ENCODE assay signal across 36 mouse cellular contexts in the genomic region with DNA sequence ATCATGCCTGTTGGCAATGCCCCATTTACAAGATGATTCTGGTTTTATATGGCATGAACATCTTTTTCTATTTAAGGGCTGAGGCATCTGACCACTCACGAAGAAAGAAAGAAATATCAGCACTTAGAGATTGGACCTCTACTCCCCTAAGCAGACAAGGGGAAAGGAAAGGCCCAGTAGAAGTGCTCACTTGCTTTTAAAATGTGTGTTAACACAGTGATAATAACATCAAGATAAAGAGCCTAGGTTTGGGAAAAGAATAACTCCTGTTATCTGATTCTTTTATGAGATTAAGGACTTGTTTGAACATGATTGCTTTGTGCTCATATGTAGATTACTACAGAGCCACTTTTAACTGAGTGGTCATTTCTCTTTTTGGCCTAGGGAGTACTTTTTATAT. TPM values are rescaled to one million over a fixed set of nuclear protein-coding genes. Genes with fewer than 3 reads are reported as not detected.
"Had no signal": no experiment of that assay in that cellular context is flagged by ENCODE, and none has a peak within 500 bp of the region (broad histone marks: within the 10 kb centered on the region; RNA-seq: fewer than 3 reads in every experiment).

No protein-coding gene starts in this region.

- H3K27ac ChIP-seq: heart, embryonic 10.5 days; heart, embryonic 13.5 days; heart, embryonic 15.5 days; hindbrain, embryonic 10.5 days; hindbrain, embryonic 12.5 days; hindbrain, embryonic 13.5 days; hindbrain, embryonic 14.5 days; hindbrain, embryonic 15.5 days; hindbrain, postnatal 0 days; intestine, embryonic 15.5 days; kidney, embryonic 15.5 days; kidney, postnatal 0 days; layer of hippocampus, adult 2 months had no signal

- H3K27me3 ChIP-seq: heart, embryonic 12.5 days; heart, embryonic 13.5 days; heart, embryonic 15.5 days; hindbrain, embryonic 12.5 days; hindbrain, embryonic 13.5 days; hindbrain, embryonic 15.5 days; intestine, embryonic 15.5 days; kidney, embryonic 15.5 days had no signal

- DNase-seq: heart, postnatal 10 days; heart, postnatal 14 days; heart, postnatal 36 days; heart, postnatal 4 days; kidney, adult 11 months; kidney, adult 18-20 months; kidney, adult 2 months; kidney, adult 8-10 months; kidney, adult 9 months; kidney, postnatal 10 days; kidney, postnatal 14 days; kidney, postnatal 25 days; kidney, postnatal 36 days; kidney, postnatal 4 days; layer of hippocampus, adult 9-11 months; layer of hippocampus, postnatal 36 days had no signal

- H3K9ac ChIP-seq: heart, embryonic 12.5 days; heart, embryonic 13.5 days; heart, embryonic 15.5 days; hindbrain, embryonic 12.5 days; hindbrain, embryonic 13.5 days; hindbrain, embryonic 14.5 days; hindbrain, embryonic 15.5 days; intestine, embryonic 15.5 days; kidney, embryonic 15.5 days had no signal

- H3K4me2 ChIP-seq: heart, embryonic 11.5 days; heart, embryonic 12.5 days; heart, embryonic 13.5 days; heart, embryonic 15.5 days; hindbrain, embryonic 12.5 days; hindbrain, embryonic 13.5 days; hindbrain, embryonic 14.5 days; hindbrain, embryonic 15.5 days; intestine, embryonic 15.5 days; kidney, embryonic 15.5 days had no signal

- H3K4me3 ChIP-seq: heart, embryonic 10.5 days; heart, embryonic 12.5 days; heart, embryonic 13.5 days; heart, embryonic 15.5 days; hindbrain, embryonic 10.5 days; hindbrain, embryonic 12.5 days; hindbrain, embryonic 13.5 days; hindbrain, embryonic 15.5 days; intestine, embryonic 15.5 days; kidney, embryonic 15.5 days; layer of hippocampus, adult 2 months had no signal

- H3K36me3 ChIP-seq: heart, embryonic 10.5 days; heart, embryonic 12.5 days; heart, embryonic 13.5 days; heart, embryonic 15.5 days; hindbrain, embryonic 10.5 days; hindbrain, embryonic 12.5 days; hindbrain, embryonic 13.5 days; hindbrain, embryonic 15.5 days; intestine, embryonic 15.5 days; kidney, embryonic 15.5 days had no signal

- ATAC-seq: hindbrain, embryonic 16.5 days; hindbrain, postnatal 0 days; inflammation-experienced regulatory T-cells, adult 6 months; intestine, embryonic 15.5 days; intestine, embryonic 16.5 days; intestine, postnatal 0 days had no signal

- H3K9me3 ChIP-seq: heart, embryonic 10.5 days; heart, embryonic 12.5 days; heart, embryonic 13.5 days; heart, embryonic 15.5 days; hindbrain, embryonic 10.5 days; hindbrain, embryonic 12.5 days; hindbrain, embryonic 13.5 days; hindbrain, embryonic 15.5 days; intestine, embryonic 15.5 days; kidney, embryonic 15.5 days had no signal

- H3K4me1 ChIP-seq: heart, embryonic 10.5 days; heart, embryonic 12.5 days; hindbrain, embryonic 10.5 days; hindbrain, embryonic 12.5 days; hindbrain, embryonic 13.5 days; hindbrain, embryonic 15.5 days; intestine, embryonic 15.5 days had no signal

RNA-seq across cellular contexts. Expression of a gene that starts 21.0 kb away (rescaled TPM):
- total RNA-seq: hematopoietic stem cell, adult 5-6 weeks had no signal
